Mouse (Mus musculus): ENCODE data around the gene Isg20l2.

GRCm38 (mm10) chr3:87958056-87958455 lies 27.9 kb downstream of the Isg20l2 start:
- TF ChIP-seq CTCF (IDR thresholded peaks at IDR 0.05; ENCODE audit: insufficient read depth, low read length) (no peak), POLR2A (IDR thresholded peaks at IDR 0.05; ENCODE audit: borderline replicate concordance, extremely low read depth, low read depth, low read length) (no peak)

Measured in lung, adult 2 months (tissue).